Mouse (Mus musculus): ENCODE measurements around the gene Mms19. TPM values are rescaled to one million over a fixed set of nuclear protein-coding genes. Genes with fewer than 3 reads are reported as not detected.

The Mms19 gene
- polyA plus RNA-seq, 1 experiment, result 6.0 TPM

- TF ChIP-seq FLI1 (IDR thresholded peaks at IDR 0.05; ENCODE audit: low read length) (no peak), GATA1 (IDR thresholded peaks at IDR 0.05; ENCODE audit: borderline replicate concordance, low read length) (no peak)
- H3K9me3 ChIP-seq, result no peaks in the 10 kb centered on the region
- H3K36me3 ChIP-seq (replicated peaks; ENCODE audit: low read length), result peaks cover 15% of the 10 kb centered on the region
- H3K4me3 ChIP-seq (replicated peaks), result no peak overlapping the region
- peaks cover 63% of the 10 kb centered on the region for H3K4me1 ChIP-seq
- peaks cover 24% of the 10 kb centered on the region for H3K27me3 ChIP-seq (replicated peaks)
Measured at GRCm38 (mm10) chr19:42014231-42014825, 33.4 kb upstream of the Mms19 start.

- H3K4me3 ChIP-seq (replicated peaks), result no peak overlapping the region
- no peaks in the 10 kb centered on the region for H3K9me3 ChIP-seq
- H3K27me3 ChIP-seq (replicated peaks), result peaks cover 39% of the 10 kb centered on the region
- H3K36me3 ChIP-seq (replicated peaks; ENCODE audit: low read length), result peaks cover 17% of the 10 kb centered on the region
- H3K4me1 ChIP-seq, result peaks cover 56% of the 10 kb centered on the region
- TF ChIP-seq FLI1 (IDR thresholded peaks at IDR 0.05; ENCODE audit: low read length) (no peak), GATA1 (IDR thresholded peaks at IDR 0.05; ENCODE audit: borderline replicate concordance, low read length) (no peak)
Measured at GRCm38 (mm10) chr19:42011123-42011522, 30.2 kb upstream of the Mms19 start.

GRCm38 (mm10) chr19:42010436-42010835, 29.5 kb upstream of the Mms19 start:
- Histone ChIP-seq H3K4me1 (peaks cover 56% of the 10 kb centered on the region), H3K9me3 (no peaks in the 10 kb centered on the region), H3K4me3 (replicated peaks) (no peak overlapping the region), H3K27me3 (replicated peaks) (peaks cover 44% of the 10 kb centered on the region), H3K36me3 (replicated peaks; ENCODE audit: low read length) (peaks cover 17% of the 10 kb centered on the region)
- TF ChIP-seq GATA1 (IDR thresholded peaks at IDR 0.05; ENCODE audit: borderline replicate concordance, low read length), result no peak
- TF ChIP-seq FLI1 (IDR thresholded peaks at IDR 0.05; ENCODE audit: low read length), result no peak

- Histone ChIP-seq H3K36me3 (replicated peaks; ENCODE audit: low read length) (peaks cover 17% of the 10 kb centered on the region), H3K4me1 (peaks cover 56% of the 10 kb centered on the region), H3K27me3 (replicated peaks) (peaks cover 55% of the 10 kb centered on the region), H3K4me3 (replicated peaks) (no peak overlapping the region), H3K9me3 (no peaks in the 10 kb centered on the region)
- TF ChIP-seq FLI1 (IDR thresholded peaks at IDR 0.05; ENCODE audit: low read length) (no peak), GATA1 (IDR thresholded peaks at IDR 0.05; ENCODE audit: borderline replicate concordance, low read length) (no peak)
Measured at GRCm38 (mm10) chr19:42009067-42009466, 28.1 kb upstream of the Mms19 start.

GRCm38 (mm10) chr19:42008586-42008985, 27.6 kb upstream of the Mms19 start:
- H3K9me3 ChIP-seq, result no peaks in the 10 kb centered on the region
- H3K36me3 ChIP-seq (replicated peaks; ENCODE audit: low read length), result peaks cover 15% of the 10 kb centered on the region
- H3K4me3 ChIP-seq (replicated peaks), result no peak overlapping the region
- H3K4me1 ChIP-seq, result peaks cover 56% of the 10 kb centered on the region
- H3K27me3 ChIP-seq (replicated peaks), result peaks cover 59% of the 10 kb centered on the region
- TF ChIP-seq FLI1 (IDR thresholded peaks at IDR 0.05; ENCODE audit: low read length), result no peak

GRCm38 (mm10) chr19:42006568-42006967, 25.6 kb upstream of the Mms19 start:
- TF ChIP-seq FLI1 (IDR thresholded peaks at IDR 0.05; ENCODE audit: low read length) (no peak), GATA1 (IDR thresholded peaks at IDR 0.05; ENCODE audit: borderline replicate concordance, low read length) (no peak)
- H3K36me3 ChIP-seq (replicated peaks; ENCODE audit: low read length), result peaks cover 8% of the 10 kb centered on the region
- no peak overlapping the region for H3K4me3 ChIP-seq (replicated peaks)
- H3K4me1 ChIP-seq, result peaks cover 57% of the 10 kb centered on the region
- H3K27me3 ChIP-seq (replicated peaks), result peaks cover 56% of the 10 kb centered on the region
- no peaks in the 10 kb centered on the region for H3K9me3 ChIP-seq

GRCm38 (mm10) chr19:42005616-42006015, 24.7 kb upstream of the Mms19 start:
- Histone ChIP-seq H3K4me1 (peaks cover 59% of the 10 kb centered on the region), H3K4me3 (replicated peaks) (peak overlapping the region; percentile 57), H3K27me3 (replicated peaks) (peaks cover 54% of the 10 kb centered on the region), H3K9me3 (no peaks in the 10 kb centered on the region), H3K36me3 (replicated peaks; ENCODE audit: low read length) (peaks cover 7% of the 10 kb centered on the region)
- TF ChIP-seq FLI1 (IDR thresholded peaks at IDR 0.05; ENCODE audit: low read length) (no peak), GATA1 (IDR thresholded peaks at IDR 0.05; ENCODE audit: borderline replicate concordance, low read length) (no peak)

- peaks cover 66% of the 10 kb centered on the region for H3K4me1 ChIP-seq
- peaks cover 7% of the 10 kb centered on the region for H3K36me3 ChIP-seq (replicated peaks; ENCODE audit: low read length)
- peaks cover 47% of the 10 kb centered on the region for H3K27me3 ChIP-seq (replicated peaks)
- H3K9me3 ChIP-seq, result no peaks in the 10 kb centered on the region
- no peak overlapping the region for H3K4me3 ChIP-seq (replicated peaks)
- TF ChIP-seq FLI1 (IDR thresholded peaks at IDR 0.05; ENCODE audit: low read length), result no peak
- no peak for TF ChIP-seq GATA1 (IDR thresholded peaks at IDR 0.05; ENCODE audit: borderline replicate concordance, low read length)
Measured at GRCm38 (mm10) chr19:42004258-42004657, 23.3 kb upstream of the Mms19 start.

GRCm38 (mm10) chr19:42001253-42001980, 20.5 kb upstream of the Mms19 start:
- TF ChIP-seq FLI1 (IDR thresholded peaks at IDR 0.05; ENCODE audit: low read length) (no peak), GATA1 (IDR thresholded peaks at IDR 0.05; ENCODE audit: borderline replicate concordance, low read length) (no peak)

GRCm38 (mm10) chr19:42000446-42000958, 19.5 kb upstream of the Mms19 start:
- H3K27me3 ChIP-seq (replicated peaks), result peaks cover 43% of the 10 kb centered on the region
- H3K4me1 ChIP-seq, result peaks cover 55% of the 10 kb centered on the region
- no peak overlapping the region for H3K4me3 ChIP-seq (replicated peaks)
- H3K9me3 ChIP-seq, result no peaks in the 10 kb centered on the region
- TF ChIP-seq GATA1 (IDR thresholded peaks at IDR 0.05; ENCODE audit: borderline replicate concordance, low read length) (no peak), FLI1 (IDR thresholded peaks at IDR 0.05; ENCODE audit: low read length) (no peak)
- peaks cover 6% of the 10 kb centered on the region for H3K36me3 ChIP-seq (replicated peaks; ENCODE audit: low read length)

More at GRCm38 (mm10) chr19:42001253-42001980, 20.5 kb upstream of the Mms19 start:
- Histone ChIP-seq H3K4me1 (peaks cover 56% of the 10 kb centered on the region), H3K9me3 (no peaks in the 10 kb centered on the region), H3K4me3 (replicated peaks) (no peak overlapping the region), H3K27me3 (replicated peaks) (peaks cover 43% of the 10 kb centered on the region), H3K36me3 (replicated peaks; ENCODE audit: low read length) (peaks cover 3% of the 10 kb centered on the region)
